Mouse (Mus musculus): ENCODE measurements at regions not wholly inside any gene's neighbourhood (a gene's known extent, or its start where the extent isn't known, plus 50 kb on each side); places are given as distances from the start of the nearest gene placed in this dataset.

DNA sequence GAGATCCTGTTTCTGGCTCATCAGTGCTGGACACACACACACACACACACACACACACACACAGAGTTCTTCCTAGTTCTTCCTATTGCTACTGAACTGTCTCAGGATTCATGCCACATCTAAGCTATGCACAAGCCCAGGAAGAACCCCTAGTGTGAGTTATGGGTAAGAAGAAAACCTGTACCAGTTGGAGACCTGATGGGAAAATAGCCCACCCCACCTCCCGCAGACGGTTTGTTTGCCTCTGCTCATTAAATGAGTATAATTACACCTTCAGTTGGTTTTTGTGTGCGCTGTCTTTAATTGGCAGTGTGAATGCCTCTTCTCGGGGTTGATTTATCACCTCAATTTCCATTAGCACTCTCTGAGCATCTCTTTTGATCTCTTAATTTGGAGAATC, 165.8 kb upstream of the Mocs1 start:
- no peak for ATAC-seq (replicated peaks in 1 of 2; ENCODE audit: insufficient read depth in 1 of 2, low FRiP score in 2 of 2, low TSS enrichment in 1 of 2, low read depth in 1 of 2, poor library complexity in 2 of 2, severe bottlenecking in 2 of 2)

DNA sequence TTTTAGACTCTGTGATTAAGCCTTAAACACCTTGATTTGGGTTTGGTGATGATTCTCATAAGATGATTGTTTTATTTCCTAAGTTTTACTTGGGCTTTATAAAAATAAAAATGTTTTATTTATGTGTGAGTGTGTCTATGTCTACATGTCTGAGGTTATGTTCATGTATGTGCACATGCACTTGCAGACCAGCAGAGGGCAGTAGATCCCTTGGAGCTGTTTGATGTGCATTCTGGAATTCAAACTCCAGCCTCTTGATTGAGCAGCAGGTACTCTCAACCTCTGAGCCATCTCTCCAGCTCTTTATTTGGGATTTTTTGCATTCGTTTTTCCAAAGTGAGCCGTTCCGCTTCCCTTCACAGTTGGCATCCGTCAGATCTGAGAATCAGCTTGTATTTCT, 161.8 kb upstream of the Mocs1 start:
- no peak for ATAC-seq (replicated peaks in 1 of 2; ENCODE audit: insufficient read depth in 1 of 2, low FRiP score in 2 of 2, low TSS enrichment in 1 of 2, low read depth in 1 of 2, poor library complexity in 2 of 2, severe bottlenecking in 2 of 2)

DNA sequence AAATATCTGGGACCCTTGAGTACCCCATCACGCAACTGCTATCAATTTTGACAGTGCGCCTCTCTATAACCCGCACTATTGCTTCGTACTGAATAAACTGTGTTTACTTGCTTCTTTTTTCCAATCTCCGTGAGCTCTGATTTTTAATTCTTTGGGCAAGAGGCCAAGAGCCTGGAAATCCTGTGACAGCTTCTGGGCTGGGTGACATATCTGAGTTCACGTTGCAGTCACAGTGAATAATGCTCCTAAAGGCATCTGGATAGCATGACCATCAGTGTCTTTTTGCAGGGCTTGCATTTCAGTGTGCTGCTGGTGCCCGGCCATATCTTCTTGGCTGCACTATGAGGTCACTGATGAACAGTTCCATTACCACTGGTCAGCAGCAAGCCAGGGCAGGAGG, 158.2 kb upstream of the Mocs1 start:
- no peak for ATAC-seq (replicated peaks in 1 of 2; ENCODE audit: insufficient read depth in 1 of 2, low FRiP score in 2 of 2, low TSS enrichment in 1 of 2, low read depth in 1 of 2, poor library complexity in 2 of 2, severe bottlenecking in 2 of 2)

DNA sequence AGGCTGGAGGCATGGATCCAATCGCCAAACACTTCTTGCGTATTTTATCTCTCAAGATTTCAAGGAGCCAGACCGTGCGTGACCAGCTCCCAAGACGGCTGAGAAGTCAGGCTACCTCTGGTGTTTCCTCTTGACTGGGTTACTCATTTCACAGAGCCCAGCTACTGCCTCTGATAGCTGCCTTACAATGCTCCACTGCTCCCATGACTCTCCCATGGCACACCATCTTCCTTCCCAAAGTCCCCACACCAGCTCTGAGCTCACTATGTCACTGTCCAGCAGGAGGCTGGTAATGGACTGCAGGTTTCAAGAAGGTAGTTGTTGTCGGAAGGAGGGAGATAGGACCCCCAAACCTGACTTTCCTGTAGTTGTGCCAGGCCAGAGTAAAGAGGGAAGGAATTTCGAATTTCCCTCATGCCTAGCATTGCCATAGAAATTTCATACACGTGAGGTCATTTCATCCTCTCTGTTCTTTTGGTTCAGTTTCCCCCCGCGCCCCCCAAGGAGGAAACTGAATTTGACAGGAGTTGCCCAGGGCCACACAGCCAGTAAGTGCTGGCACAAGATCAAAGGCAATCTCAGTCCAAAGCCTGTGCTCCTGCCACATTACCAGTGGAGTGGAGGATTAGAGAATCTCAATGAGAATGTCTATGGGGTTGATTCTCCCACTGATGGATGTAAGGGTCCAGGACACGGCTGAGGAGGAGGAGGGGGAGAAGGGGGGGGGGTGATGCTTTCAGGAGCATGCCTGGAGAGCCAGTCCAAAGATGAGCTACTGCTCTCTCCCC, 155.3 kb upstream of the Mocs1 start:
- ATAC-seq (replicated peaks in 1 of 2; ENCODE audit: insufficient read depth in 1 of 2, low FRiP score in 2 of 2, low TSS enrichment in 1 of 2, low read depth in 1 of 2, poor library complexity in 2 of 2, severe bottlenecking in 2 of 2): no peak

DNA sequence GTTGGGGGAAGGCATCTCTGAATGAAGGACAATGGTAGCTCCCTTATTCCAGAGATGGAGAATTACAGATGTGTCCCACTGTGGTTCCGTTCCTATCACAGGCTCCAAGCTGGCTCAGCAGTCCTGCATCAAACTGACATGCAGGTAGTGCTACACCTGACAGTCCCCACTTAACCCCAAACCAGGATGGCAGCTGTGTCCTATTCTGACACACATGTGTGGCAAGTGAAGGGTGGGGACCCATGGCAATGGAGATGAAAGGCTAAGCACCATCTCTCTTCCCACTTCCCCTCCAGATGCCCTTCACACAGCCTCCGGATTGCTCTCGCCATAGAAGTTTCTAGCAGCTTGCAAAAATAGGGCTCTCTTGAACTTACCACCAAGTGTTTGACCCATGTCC, 153.2 kb upstream of the Mocs1 start:
- no peak for ATAC-seq (replicated peaks in 1 of 2; ENCODE audit: insufficient read depth in 1 of 2, low FRiP score in 2 of 2, low TSS enrichment in 1 of 2, low read depth in 1 of 2, poor library complexity in 2 of 2, severe bottlenecking in 2 of 2)

- no peak for ATAC-seq (replicated peaks in 1 of 2; ENCODE audit: insufficient read depth in 1 of 2, low FRiP score in 2 of 2, low TSS enrichment in 1 of 2, low read depth in 1 of 2, poor library complexity in 2 of 2, severe bottlenecking in 2 of 2)
Observed at GRCm38 (mm10) chr17:49275421-49275820, 152.7 kb upstream of the Mocs1 start.

DNA sequence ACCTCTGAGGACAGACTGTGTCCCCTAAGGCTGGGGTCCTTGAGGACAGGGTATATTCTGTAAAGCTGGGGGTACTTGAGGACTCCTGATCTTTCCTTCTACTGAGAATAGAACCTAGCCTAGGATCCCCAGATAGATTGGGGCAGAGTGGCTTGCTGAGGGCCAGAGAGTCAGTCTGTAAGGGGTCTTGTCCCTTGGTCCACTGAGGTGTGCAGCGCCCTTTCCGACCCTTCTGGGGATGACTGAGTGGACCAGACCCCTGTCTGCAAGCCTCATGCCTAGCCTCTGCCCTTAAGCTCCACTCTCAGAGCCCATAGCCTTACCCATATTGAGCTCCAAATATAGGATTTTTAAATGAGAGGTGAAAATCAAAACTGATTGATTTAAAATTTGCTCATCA, 152.2 kb upstream of the Mocs1 start:
- ATAC-seq (replicated peaks in 1 of 2; ENCODE audit: insufficient read depth in 1 of 2, low FRiP score in 2 of 2, low TSS enrichment in 1 of 2, low read depth in 1 of 2, poor library complexity in 2 of 2, severe bottlenecking in 2 of 2): no peak

DNA sequence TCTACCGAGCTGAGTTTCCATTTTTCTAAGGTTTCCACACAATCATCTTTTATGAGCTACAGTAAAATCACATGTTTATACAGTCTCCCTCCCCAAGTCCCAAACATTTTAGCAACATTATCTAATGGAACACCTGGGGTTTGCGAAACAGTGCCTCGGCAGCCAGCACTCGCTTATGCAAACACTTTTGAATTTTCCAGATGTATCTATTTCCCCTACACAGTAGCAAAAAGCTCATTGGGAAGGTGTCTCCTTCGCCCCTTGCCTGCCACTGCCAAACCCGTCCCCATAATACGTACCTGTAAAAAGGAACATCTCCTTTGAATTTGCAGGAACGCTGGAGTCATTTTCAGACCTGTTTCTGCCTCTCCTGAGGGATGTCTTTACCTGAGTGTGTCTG, 149.6 kb upstream of the Mocs1 start:
- ATAC-seq (replicated peaks in 1 of 2; ENCODE audit: insufficient read depth in 1 of 2, low FRiP score in 2 of 2, low TSS enrichment in 1 of 2, low read depth in 1 of 2, poor library complexity in 2 of 2, severe bottlenecking in 2 of 2): no peak

DNA sequence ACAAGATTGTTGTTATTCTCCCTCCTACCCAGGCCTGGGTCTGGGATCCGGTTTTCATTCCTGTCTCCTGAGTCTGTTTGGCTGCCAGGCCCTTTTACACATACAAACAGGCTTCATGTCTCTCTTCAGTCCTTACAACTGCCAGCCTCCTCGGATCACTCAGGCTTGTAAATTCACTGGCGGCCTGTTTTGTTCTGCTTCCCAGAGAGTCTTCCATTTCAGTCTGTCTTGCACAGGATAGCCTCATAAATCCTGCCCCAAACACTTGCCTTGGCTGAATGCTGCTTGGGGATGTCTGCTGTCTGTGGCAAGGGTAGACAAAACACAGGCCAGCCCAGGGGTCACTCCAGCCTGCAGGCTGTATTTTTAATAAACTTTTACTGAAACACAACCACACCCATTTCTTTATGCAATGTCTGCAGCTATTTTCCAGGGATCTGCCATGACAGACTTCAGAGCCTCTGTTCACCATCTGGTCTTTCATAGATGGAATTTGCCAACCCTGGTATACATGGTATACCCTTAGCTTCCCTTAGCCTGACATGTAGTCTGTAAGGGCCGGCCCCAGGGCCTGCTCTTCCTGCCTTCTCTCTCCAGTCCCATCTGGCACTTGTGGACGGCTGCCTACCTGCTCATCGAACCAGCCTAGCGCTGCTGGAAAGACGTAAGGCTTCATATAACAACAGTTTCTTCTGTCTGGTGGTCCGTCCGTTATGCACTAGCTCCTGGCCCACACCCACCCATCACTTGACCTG, 149.0 kb upstream of the Mocs1 start:
- ATAC-seq (replicated peaks in 1 of 2; ENCODE audit: insufficient read depth in 1 of 2, low FRiP score in 2 of 2, low TSS enrichment in 1 of 2, low read depth in 1 of 2, poor library complexity in 2 of 2, severe bottlenecking in 2 of 2): no peak

- ATAC-seq (replicated peaks in 1 of 2; ENCODE audit: insufficient read depth in 1 of 2, low FRiP score in 2 of 2, low TSS enrichment in 1 of 2, low read depth in 1 of 2, poor library complexity in 2 of 2, severe bottlenecking in 2 of 2): no peak
Observed at GRCm38 (mm10) chr17:49281344-49281743, 146.8 kb upstream of the Mocs1 start.

DNA sequence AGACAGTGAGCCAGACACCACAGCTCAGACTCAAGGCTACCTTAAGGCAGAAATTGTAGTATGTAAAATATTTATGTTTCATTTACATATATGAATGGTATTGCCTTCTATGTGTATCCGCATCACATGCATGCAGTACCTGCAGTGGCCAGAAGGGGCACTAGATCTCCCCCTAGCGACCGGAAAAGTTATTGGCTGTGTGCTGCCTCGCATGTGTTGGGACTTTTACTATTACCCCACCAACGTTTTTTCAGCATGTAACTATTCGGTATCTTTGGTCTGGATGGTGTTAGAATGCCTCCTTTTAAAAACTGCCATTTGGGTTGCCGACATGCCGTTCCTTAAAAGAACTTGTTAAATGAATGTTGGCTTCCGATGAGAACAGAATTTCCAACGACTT, 145.7 kb upstream of the Mocs1 start:
- no peak for ATAC-seq (replicated peaks in 1 of 2; ENCODE audit: insufficient read depth in 1 of 2, low FRiP score in 2 of 2, low TSS enrichment in 1 of 2, low read depth in 1 of 2, poor library complexity in 2 of 2, severe bottlenecking in 2 of 2)

- ATAC-seq (replicated peaks in 1 of 2; ENCODE audit: insufficient read depth in 1 of 2, low FRiP score in 2 of 2, low TSS enrichment in 1 of 2, low read depth in 1 of 2, poor library complexity in 2 of 2, severe bottlenecking in 2 of 2): no peak
Observed at GRCm38 (mm10) chr17:49283491-49283890, 144.7 kb upstream of the Mocs1 start.

DNA sequence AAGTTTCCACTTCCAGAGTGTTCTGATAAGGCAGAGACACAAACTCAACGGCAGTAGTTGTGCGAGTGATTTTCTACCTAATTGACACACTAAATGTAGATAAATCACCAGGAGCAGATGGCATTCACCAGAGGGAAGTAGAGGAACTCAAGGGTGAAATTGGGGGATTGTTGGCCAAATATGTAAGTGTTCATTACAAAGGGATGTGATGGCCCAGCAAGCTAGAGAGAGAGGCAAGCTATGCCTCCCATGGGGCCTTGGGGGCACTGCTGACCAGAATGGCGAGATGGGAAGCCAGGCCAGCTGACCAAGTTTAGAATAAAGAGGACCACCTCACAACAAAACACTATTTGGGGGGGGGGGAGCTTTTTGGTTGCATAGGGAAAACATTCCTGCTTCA, 136.5 kb upstream of the Mocs1 start:
- ATAC-seq (replicated peaks in 1 of 2; ENCODE audit: insufficient read depth in 1 of 2, low FRiP score in 2 of 2, low TSS enrichment in 1 of 2, low read depth in 1 of 2, poor library complexity in 2 of 2, severe bottlenecking in 2 of 2): no peak

DNA sequence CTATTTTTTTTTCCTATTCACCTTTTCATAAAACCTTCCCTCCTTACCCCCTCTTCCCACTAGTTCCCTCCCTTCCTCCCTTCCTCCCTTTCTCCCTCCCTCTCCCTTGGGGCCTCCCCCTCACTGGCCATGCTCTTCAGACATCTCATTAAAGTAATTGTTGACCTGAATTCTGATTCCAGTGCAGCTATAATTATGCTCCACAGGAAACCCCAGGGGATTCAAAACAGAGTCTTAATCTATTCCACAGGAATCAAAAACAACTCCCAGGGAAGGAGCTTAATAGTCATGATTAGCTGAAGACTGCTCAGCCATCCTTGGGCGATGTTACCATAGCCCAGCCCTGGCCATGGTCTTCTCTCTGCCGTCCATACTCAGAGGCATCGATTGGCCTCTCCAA, 123.7 kb upstream of the Mocs1 start:
- no peak for ATAC-seq (replicated peaks in 1 of 2; ENCODE audit: insufficient read depth in 1 of 2, low FRiP score in 2 of 2, low TSS enrichment in 1 of 2, low read depth in 1 of 2, poor library complexity in 2 of 2, severe bottlenecking in 2 of 2)

DNA sequence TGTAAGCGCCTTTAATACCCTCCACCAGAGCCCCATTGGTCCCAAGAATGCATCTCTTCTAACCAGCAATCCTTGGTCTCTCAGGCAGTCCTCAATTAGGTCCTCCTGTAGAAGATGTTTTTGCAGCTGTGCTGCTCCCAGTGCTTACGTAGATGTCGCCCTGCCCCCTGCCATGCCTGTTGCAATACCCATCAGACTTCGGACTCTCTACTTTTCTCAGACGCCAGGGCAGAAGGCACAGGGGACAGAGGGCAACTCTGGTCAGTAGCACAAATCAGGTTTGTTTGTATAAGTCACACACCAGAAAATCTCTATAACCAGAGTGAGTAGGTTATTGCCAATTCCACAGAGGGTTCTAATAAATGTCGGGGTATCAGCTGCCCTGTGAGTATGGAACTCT, 123.0 kb upstream of the Mocs1 start:
- no peak for ATAC-seq (replicated peaks in 1 of 2; ENCODE audit: insufficient read depth in 1 of 2, low FRiP score in 2 of 2, low TSS enrichment in 1 of 2, low read depth in 1 of 2, poor library complexity in 2 of 2, severe bottlenecking in 2 of 2)

- peak in 1 of 2 experiments; percentile 39; a peak in 1 of 4 replicates for ATAC-seq (replicated peaks in 1 of 2; ENCODE audit: insufficient read depth in 1 of 2, low FRiP score in 2 of 2, low TSS enrichment in 1 of 2, low read depth in 1 of 2, poor library complexity in 2 of 2, severe bottlenecking in 2 of 2)
Observed at GRCm38 (mm10) chr17:49309079-49309478, 119.1 kb upstream of the Mocs1 start.

DNA sequence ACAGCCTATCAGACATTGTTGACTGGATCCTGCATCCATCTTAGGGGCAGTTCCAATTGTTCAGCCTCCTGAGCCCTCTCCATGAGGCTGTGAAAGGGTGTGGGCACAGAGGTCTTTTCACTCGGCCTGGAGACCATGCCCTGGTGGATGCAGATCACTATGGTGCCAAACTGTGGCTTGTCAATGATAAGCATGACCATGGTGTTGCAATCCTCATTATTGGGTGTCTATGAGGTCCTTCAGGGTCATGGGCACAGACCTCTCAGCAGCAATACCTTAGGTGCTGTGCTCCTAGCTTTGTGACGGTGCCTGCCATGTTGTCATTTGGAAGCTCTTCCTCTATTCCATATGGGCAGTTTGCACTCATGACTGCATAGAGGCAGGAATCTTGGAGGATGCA, 114.0 kb upstream of the Mocs1 start:
- no peak for ATAC-seq (replicated peaks in 1 of 2; ENCODE audit: insufficient read depth in 1 of 2, low FRiP score in 2 of 2, low TSS enrichment in 1 of 2, low read depth in 1 of 2, poor library complexity in 2 of 2, severe bottlenecking in 2 of 2)

GRCm38 (mm10) chr17:49327524-49327923, 100.6 kb upstream of the Mocs1 start:
- no peak for ATAC-seq (replicated peaks in 1 of 2; ENCODE audit: insufficient read depth in 1 of 2, low FRiP score in 2 of 2, low TSS enrichment in 1 of 2, low read depth in 1 of 2, poor library complexity in 2 of 2, severe bottlenecking in 2 of 2)

- no peak for ATAC-seq (replicated peaks in 1 of 2; ENCODE audit: insufficient read depth in 1 of 2, low FRiP score in 2 of 2, low TSS enrichment in 1 of 2, low read depth in 1 of 2, poor library complexity in 2 of 2, severe bottlenecking in 2 of 2)
Observed at GRCm38 (mm10) chr17:49335318-49335717, 92.8 kb upstream of the Mocs1 start.
